Mouse (Mus musculus): ENCODE measurements at regions not wholly inside any gene's neighbourhood (a gene's known extent, or its start where the extent isn't known, plus 50 kb on each side); places are given as distances from the start of the nearest gene placed in this dataset.
A peak's percentile ranks its signal among the peaks of the same experiment; 100 is the strongest.

DNA sequence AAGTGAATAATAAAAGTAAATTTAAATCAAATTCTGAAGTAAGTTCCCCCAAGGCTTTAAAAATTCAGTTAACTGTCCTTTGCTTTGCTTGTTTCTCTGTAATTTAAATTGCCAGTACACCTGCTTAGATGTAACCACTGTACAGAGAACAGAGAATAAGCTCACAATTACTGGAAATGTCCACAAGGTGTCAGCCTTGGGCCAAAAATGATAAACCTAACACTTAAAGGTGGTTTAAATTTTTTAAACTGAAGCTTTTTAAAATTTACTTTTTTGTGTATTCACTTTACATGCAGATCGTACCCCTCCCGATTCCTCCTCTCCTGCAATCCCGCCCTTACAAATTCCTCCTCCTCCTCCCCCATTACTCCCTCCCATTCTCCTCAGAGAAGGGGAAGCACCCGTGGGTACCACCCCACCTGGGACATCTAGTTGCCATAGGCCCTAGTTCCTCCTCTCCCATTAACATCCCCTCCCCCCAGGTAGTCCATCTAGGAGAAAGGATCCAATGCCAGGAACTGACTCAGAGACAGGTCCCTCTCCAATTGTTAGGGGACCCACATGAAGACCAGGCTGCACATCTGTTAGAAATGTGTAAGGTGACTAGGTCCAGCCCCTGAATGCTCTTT, 111.9 kb upstream of the Kcnmb2 start:
- TF ChIP-seq CTCF (IDR thresholded peaks at IDR 0.05; ENCODE audit: low read depth, low read length) (peak; percentile 23; the same call in 1 of the 2 replicates), POLR2A (IDR thresholded peaks at IDR 0.05; ENCODE audit: extremely low read depth, insufficient read depth, low read length) (no peak)

All from liver, adult 2 months (tissue).